Mouse (Mus musculus) embryonic facial prominence, embryonic 14.5 days (tissue): ENCODE results near the gene Cdh4. TPM values are rescaled to one million over a fixed set of nuclear protein-coding genes. Genes with fewer than 3 reads are reported as not detected.

ENCODE experiments used
- ATAC-seq: fragments of 200-750 bp; cut with Nextera tagmentation; 2 replicates; pipeline ENCODE4 v1.8.0; 2017; ENCODE audit warnings: low read depth, moderate number of reproducible peaks, moderate TSS enrichment
- DNase-seq: peaks from one replicate; pipeline ENCODE4 v3.0.0-alpha.2; 2015; ENCODE audit warnings: low spot score
- H3K27ac ChIP-seq: fragments of 300-500 bp; sonication (generic); replicated peaks from 2 replicates; pipeline ENCODE4 v1.5.1; 2014; ENCODE audit warnings: low read depth, mild to moderate bottlenecking, low read length, moderate library complexity
- H3K27me3 ChIP-seq: fragments of 300-500 bp; sonication (generic); replicated peaks from 2 replicates; pipeline ENCODE4 v1.6.1; 2014; ENCODE audit warnings: low read length; ENCODE audit not compliant: control insufficient read depth, insufficient read depth
- H3K36me3 ChIP-seq: fragments of 300-500 bp; sonication (generic); 2 replicates; pipeline ENCODE4 v1.6.1; 2014; ENCODE audit warnings: low read length, mixed read lengths; ENCODE audit not compliant: control insufficient read depth, insufficient read depth
- H3K4me1 ChIP-seq: fragments of 300-500 bp; sonication (generic); 2 replicates; pipeline ENCODE4 v1.6.1; 2014; ENCODE audit warnings: antibody characterized with exemption, low read length; ENCODE audit not compliant: control insufficient read depth, insufficient read depth
- H3K4me2 ChIP-seq: fragments of 300-500 bp; sonication (generic); 2 replicates; pipeline ENCODE4 v1.6.1; 2014; ENCODE audit warnings: low read depth, mild to moderate bottlenecking, low read length, moderate library complexity, mixed read lengths
- H3K4me3 ChIP-seq: fragments of 300-500 bp; sonication (generic); 2 replicates; pipeline ENCODE4 v1.5.1; 2014; ENCODE audit warnings: low read depth, mild to moderate bottlenecking, low read length
- H3K9ac ChIP-seq: fragments of 300-500 bp; sonication (generic); 2 replicates; pipeline ENCODE4 v1.6.1; 2014; ENCODE audit warnings: low read depth, mild to moderate bottlenecking, low read length, moderate library complexity, mixed read lengths
- H3K9me3 ChIP-seq: fragments of 300-500 bp; sonication (generic); 2 replicates; pipeline ENCODE4 v1.6.1; 2016; ENCODE audit warnings: low read length; ENCODE audit not compliant: control insufficient read depth
- WGBS: fragments of 180-500 bp; shearing (Covaris S2); extraction: QIAGEN DNeasy Blood & Tissue Kit; methylation state at CpG from one replicate; pipeline ENCODE4 v1.1.7; 2014; 5-methylcytosine and 5-hydroxymethylcytosine counted together
- polyA plus RNA-seq: library from polyadenylated mRNA; unstranded; fragments of >200 nt; fragmentation: Nextera tagmentation; extraction: Ambion mirVana; gene quantifications from 2 replicates; pipeline ENCODE4 v1.2.1, GENCODE M21; 2014

The Cdh4 gene
- polyA plus RNA-seq, 1 experiment from 2014 or later: 9.2 TPM

DNA sequence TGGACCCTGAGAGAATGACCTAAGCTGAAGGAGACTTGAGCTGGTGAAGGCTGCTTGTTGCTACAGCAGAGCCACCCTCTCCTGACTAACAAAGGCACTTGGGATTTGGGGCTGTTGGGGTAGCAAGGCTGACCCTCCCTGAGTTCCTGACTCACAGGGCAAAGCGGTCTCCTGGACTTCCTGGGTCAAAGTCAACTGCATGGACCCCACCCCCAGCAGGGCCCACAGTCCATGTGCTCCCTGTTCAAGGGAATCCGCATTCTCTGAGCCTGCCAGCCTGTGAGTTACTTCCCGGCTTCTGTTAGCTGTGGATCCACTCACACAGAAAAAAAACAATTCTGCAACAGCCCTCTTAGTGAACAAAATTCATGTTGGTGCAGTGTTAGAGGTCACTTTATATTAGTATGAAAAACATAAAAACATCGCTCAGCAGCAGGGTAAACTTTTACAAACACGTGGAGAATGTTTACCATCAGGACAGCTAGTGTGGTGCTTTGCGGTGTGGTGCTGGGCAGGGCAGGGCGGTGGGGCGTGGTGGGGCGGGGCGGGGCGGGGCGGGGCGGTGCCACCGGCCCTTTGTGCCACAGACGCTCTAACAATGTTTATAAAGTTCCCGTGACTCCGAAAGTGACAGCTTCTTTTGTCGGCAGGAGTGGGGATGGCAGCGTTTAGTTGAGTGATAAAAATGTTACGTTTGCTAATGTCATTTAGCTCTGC is 219.9 kb downstream of the Cdh4 start:
- Histone ChIP-seq H3K4me1 (no peaks in the 10 kb centered on the region), H3K4me2 (peak overlapping the region; percentile 40), H3K9me3 (no peaks in the 10 kb centered on the region), H3K9ac (no peak overlapping the region), H3K4me3 (peak overlapping the region; percentile 20; the same call in 1 of the 2 replicates), H3K27ac (no peak overlapping the region), H3K36me3 (no peaks in the 10 kb centered on the region), H3K27me3 (peaks cover 40% of the 10 kb centered on the region)
- ATAC-seq: peak; percentile 62; the same call in 1 of the 2 replicates
- no peak for DNase-seq
- WGBS: 8% methylated on average over 19 of the region's 20 CpGs

DNA sequence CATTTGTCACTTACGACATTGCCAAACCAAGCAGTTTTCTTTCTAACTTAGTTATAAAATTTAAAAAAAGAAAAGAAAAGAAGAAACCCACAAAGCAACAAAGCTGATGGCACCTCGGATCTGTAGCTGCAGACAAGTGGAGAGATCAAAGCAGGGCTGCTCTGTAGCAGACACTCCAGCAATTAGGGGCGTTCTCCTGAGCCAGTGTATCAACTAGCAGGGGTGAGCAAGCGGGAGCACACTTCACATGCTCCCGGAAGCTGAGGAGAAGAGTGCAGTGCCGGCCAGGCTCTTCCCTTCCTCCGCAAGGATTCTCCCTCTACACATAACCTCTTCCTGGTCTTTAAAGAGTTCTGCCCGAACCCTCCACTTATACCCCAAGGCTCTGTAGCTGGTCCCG is 220.5 kb downstream of the Cdh4 start:
- ATAC-seq (no peak), DNase-seq (peak; percentile 42)
- H3K4me3 ChIP-seq: peak overlapping the region; percentile 20; the same call in 1 of the 2 replicates
- peaks cover 40% of the 10 kb centered on the region for H3K27me3 ChIP-seq
- WGBS: 6% methylated on average over 9 of the region's 9 CpGs
- no peaks in the 10 kb centered on the region for H3K9me3 ChIP-seq
- no peak overlapping the region for H3K9ac ChIP-seq
- no peak overlapping the region for H3K27ac ChIP-seq
- no peaks in the 10 kb centered on the region for H3K4me1 ChIP-seq
- H3K36me3 ChIP-seq: no peaks in the 10 kb centered on the region
- H3K4me2 ChIP-seq: peak overlapping the region; percentile 40

DNA sequence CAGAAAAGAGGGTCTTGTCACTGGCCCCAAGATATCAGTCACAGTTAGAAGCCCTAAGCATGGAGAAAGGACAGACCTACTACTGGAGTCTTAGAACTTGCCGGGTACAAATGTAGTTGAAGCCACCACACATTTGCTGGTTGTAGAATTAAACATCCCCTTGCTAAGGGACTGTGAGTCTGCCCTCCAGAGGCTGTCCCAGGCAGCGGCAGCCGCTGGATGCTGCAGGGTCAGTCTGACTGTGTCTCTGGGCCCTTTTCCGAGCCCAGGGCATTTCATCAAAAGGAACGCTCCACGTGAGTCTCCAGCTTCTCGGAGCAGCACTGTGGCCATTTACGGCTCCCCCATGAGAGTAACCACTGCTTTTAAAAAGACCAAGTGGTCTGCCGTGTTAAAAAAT is 221.4 kb downstream of the Cdh4 start:
- Histone ChIP-seq H3K4me1 (no peaks in the 10 kb centered on the region), H3K27ac (no peak overlapping the region), H3K36me3 (no peaks in the 10 kb centered on the region), H3K4me3 (no peak overlapping the region), H3K4me2 (no peak overlapping the region), H3K9me3 (no peaks in the 10 kb centered on the region), H3K9ac (no peak overlapping the region), H3K27me3 (peaks cover 40% of the 10 kb centered on the region)
- 47% methylated on average over 9 of the region's 9 CpGs for WGBS
- ATAC-seq: no peak
- DNase-seq: no peak

DNA sequence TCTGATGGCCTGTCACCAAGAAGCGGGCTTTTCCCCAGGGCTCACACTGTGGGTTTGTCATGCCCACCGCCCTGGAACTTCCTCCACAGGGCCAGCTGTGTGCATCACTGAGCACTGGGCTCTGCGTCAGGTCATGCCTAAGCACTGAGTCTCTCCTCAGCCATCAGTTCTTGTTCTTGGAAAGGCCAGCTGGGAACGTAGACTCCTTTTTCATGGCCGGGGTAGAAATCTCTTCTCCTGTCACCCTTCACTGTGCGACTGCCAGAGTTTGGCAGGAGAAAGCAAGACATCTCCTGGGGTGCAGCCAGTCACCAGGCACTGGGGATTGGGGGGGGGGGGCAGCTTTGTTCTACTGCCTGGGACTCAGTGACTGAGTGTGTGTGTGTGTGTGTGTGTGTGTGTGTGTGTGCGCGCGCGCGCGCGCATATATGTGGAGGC is 222.0 kb downstream of the Cdh4 start:
- Histone ChIP-seq H3K27me3 (peaks cover 40% of the 10 kb centered on the region), H3K4me3 (no peak overlapping the region), H3K4me1 (no peaks in the 10 kb centered on the region), H3K9ac (no peak overlapping the region), H3K9me3 (no peaks in the 10 kb centered on the region), H3K27ac (no peak overlapping the region), H3K4me2 (no peak overlapping the region), H3K36me3 (no peaks in the 10 kb centered on the region)
- no peak for DNase-seq
- WGBS: 84% methylated on average over 13 of the region's 13 CpGs
- no peak for ATAC-seq

DNA sequence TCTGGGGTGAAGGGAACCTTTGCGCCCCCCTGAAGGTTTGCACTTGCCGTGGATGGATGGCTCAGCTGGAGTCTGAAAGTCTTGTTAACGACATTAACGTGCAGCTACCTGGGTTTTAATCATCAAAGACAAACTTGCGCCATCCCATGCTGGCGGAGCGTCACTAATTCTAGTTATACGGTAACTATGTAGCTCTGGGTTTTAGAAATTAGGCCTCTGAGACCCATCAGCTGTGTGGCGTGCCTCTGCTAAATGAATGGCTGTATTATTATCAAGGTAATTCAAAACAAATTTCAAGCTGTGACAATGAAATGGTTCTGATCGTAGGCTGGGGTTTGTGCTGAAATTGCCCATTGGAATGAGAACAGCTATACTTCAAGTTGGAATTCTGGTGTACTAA is 228.5 kb downstream of the Cdh4 start:
- H3K27ac ChIP-seq: no peak overlapping the region
- WGBS: 45% methylated on average over 10 of the region's 10 CpGs
- no peak overlapping the region for H3K4me3 ChIP-seq
- no peaks in the 10 kb centered on the region for H3K9me3 ChIP-seq
- no peaks in the 10 kb centered on the region; the same call in 1 of the 2 replicates for H3K4me1 ChIP-seq
- no peak overlapping the region for H3K9ac ChIP-seq
- ATAC-seq: no peak
- H3K27me3 ChIP-seq: peaks cover 10% of the 10 kb centered on the region; the same call in 1 of the 2 replicates
- DNase-seq: no peak
- H3K36me3 ChIP-seq: no peaks in the 10 kb centered on the region
- H3K4me2 ChIP-seq: no peak overlapping the region

DNA sequence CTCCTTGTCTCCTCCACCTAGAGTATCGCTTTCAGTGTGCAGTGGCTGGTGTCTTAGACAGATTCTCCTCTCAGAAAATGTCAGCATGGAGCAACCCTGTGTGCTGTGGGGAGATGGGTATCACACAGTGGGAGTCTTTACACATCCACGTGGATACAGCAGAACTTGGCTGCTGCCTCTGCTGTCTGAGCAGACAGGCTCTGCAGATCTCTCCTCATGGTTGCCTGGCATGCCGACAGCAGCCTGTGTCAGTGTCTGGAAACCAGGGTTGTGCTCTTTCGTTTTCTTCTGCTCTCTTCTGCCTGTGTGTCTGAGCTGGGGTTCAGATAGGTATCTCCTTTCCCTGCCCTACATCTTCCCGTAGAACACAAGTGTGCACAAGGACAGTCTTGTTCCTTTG is 237.6 kb downstream of the Cdh4 start:
- Histone ChIP-seq H3K9me3 (no peaks in the 10 kb centered on the region), H3K27me3 (0 out of 2 replicates have a peak, but pooled peaks cover 7% of the 10 kb centered on the region), H3K4me3 (no peak overlapping the region), H3K27ac (no peak overlapping the region), H3K4me2 (no peak overlapping the region), H3K4me1 (no peaks in the 10 kb centered on the region), H3K36me3 (no peaks in the 10 kb centered on the region), H3K9ac (no peak overlapping the region)
- 58% methylated on average over 5 of the region's 5 CpGs for WGBS
- ATAC-seq (no peak), DNase-seq (no peak)

DNA sequence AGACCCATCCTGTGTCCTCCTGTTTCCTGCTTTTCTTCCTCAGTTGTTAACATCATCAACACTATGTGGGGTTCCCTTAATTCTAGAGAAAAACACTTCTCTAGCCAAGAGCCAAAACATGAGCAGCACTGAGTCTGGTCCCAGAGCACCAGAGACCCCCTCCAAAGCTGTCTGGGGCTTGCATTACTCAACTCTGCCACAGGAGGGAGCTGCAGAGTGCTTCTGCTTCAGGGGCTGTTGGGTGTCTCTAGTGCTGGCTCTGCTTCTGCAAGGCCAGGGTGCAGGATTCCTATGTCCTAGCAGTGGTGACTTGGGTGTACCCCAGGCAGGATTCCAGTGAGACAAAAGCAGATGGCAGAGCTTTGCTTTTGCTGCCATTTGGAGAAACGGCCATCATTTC is 239.2 kb downstream of the Cdh4 start:
- Histone ChIP-seq H3K9me3 (no peaks in the 10 kb centered on the region), H3K27ac (no peak overlapping the region), H3K27me3 (peaks cover 7% of the 10 kb centered on the region; the same call in 1 of the 2 replicates), H3K36me3 (no peaks in the 10 kb centered on the region), H3K9ac (no peak overlapping the region), H3K4me1 (no peaks in the 10 kb centered on the region), H3K4me3 (no peak overlapping the region), H3K4me2 (no peak overlapping the region)
- WGBS: 83% methylated on average over 1 of the region's 1 CpGs
- no peak for DNase-seq
- ATAC-seq: no peak

DNA sequence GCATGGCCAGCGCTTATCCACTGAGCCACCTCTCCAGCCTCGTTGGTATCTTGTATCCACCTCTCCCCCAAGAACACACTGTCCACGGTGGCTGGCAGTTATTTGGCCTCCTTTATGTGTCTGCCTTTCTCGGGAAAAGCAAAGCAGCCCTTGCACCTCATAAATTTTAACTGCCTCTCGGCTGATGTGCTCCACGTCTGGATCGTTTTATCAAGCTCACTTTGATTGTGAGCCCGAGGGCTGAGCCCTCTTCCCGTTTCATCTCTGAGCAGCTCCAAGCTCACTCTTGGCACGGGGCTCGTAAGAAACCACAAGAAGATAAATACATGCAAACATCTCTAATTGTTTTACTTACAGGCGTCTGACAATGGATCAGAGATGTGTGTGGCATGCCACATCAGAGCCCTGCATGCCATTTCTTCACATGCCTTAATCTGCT is 245.0 kb downstream of the Cdh4 start:
- ATAC-seq (peak; percentile 55; the same call in 1 of the 2 replicates), DNase-seq (peak; percentile 69)
- no peak overlapping the region for H3K4me2 ChIP-seq
- no peaks in the 10 kb centered on the region for H3K36me3 ChIP-seq
- no peaks in the 10 kb centered on the region for H3K9me3 ChIP-seq
- 30% methylated on average over 12 of the region's 12 CpGs for WGBS
- no peak overlapping the region for H3K9ac ChIP-seq
- no peak overlapping the region for H3K27ac ChIP-seq
- H3K4me3 ChIP-seq: no peak overlapping the region
- peaks cover 7% of the 10 kb centered on the region; the same call in 1 of the 2 replicates for H3K27me3 ChIP-seq
- no peaks in the 10 kb centered on the region for H3K4me1 ChIP-seq

DNA sequence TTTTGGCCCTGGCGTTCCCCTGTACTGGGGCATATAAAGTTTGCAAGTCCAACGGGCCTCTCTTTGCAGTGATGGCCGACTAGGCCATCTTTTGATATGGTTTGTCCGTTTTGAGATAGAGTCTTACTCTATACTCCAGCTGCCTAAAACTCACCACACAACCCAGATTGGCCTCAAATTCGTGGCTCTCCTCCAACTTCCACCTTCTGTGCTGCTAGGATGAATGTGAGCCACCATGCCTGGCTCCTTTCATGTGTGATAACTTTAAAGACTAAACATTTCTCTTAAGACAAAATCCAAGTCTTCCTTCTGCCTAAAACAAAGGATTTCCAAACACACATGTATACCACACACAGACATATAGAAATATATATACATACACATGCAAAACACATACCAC is 246.7 kb downstream of the Cdh4 start:
- WGBS: 77% methylated on average over 5 of the region's 5 CpGs
- Histone ChIP-seq H3K4me2 (no peak overlapping the region), H3K4me1 (no peaks in the 10 kb centered on the region), H3K4me3 (no peak overlapping the region), H3K9ac (no peak overlapping the region), H3K36me3 (no peaks in the 10 kb centered on the region), H3K9me3 (no peaks in the 10 kb centered on the region), H3K27ac (no peak overlapping the region), H3K27me3 (peaks cover 7% of the 10 kb centered on the region)
- no peak for ATAC-seq
- DNase-seq: no peak
